Mouse (Mus musculus): Measurements from ENCODE around the gene Gcg.

Gcg gene

DNA sequence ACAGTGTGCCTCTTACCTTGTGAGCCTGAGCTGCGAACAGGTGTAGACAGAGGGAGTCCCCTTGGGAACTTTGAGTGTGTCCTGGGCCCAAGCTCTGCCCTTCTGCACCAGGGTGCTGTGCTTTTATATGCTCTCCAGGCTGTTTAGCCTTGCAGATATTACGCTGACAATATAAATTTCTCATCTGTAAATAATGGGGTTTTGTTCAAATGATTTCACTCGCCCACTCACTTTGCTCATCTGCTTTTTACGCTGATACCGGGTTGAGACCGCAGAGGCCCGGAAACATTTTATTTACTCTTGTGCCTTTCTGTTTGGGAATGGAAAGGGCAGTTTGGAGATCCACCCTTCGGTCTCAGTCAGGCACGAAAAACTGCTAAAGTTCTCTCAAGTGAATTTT, at the start of gene Gcg:
Gene Gcg (minus strand): TSS at position 101 of the 400 bp plus-strand sequence.
- DNase-seq (ENCODE audit: low spot score in 2 of 2) = no peak

GRCm38 (mm10) chr2:62531065-62531464, 47.6 kb upstream of the Gcg start:
- no peak for DNase-seq (ENCODE audit: low spot score in 2 of 2)

DNA sequence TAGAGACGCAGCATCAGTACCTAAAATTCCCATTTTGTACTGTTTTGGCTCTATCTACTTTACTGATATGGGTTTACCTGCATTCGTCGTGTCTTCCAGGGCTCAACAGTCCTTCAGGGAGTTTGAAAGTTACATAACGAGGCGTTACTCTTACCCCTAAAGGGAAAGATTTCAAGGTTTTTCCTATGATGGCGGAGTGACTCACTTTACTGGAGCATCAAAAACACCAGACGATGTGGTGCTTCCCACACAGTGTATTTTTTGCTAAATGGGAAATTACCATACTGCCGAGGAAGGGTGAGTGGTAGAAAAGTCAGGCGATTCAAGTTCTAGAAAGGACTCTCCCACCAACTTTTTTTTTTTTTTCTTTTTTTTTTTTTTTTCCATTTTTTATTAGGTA, 42.9 kb upstream of the Gcg start:
- DNase-seq (ENCODE audit: low spot score in 2 of 2) = no peak

DNA sequence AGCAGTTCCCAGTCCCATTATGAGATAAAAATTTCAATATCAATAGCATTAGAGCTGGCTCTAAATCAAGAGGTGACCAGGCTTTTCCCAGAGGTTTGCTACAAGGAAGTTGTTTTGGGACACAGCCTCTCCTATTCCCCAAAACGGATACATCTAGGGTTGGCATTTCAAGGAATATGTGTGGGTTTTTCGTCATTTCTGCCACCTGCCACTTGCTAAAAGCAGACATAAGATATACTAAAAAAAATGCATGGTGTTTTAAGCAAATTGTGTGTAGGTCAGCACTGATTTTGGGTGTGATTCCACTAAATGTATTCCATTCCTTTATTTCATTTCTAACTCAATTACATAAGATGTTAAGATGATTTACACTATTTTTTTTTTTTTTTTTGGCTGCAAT, 34.3 kb upstream of the Gcg start:
- peak; percentile 34 to 66 for DNase-seq (ENCODE audit: low spot score in 2 of 2)

DNA sequence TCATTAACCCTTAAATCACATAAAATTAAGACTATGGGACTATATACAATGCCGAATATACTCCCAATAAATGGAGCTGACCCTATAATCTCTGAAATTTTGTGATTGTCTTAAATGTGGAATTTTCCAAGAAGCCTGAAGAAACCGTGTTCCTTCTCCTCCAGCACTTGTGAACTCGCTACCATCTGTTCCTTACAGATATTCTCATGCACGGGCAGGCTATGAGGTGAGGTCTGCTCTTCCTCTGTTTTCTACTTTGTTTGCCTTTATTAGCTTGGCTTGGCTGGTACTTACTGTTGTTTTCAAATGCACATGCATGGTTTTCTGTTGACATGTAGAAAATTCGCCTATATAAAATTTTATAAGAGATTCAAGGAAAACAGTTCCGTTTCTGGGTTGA, 31.0 kb upstream of the Gcg start:
- DNase-seq (ENCODE audit: low spot score in 2 of 2) = no peak

DNA sequence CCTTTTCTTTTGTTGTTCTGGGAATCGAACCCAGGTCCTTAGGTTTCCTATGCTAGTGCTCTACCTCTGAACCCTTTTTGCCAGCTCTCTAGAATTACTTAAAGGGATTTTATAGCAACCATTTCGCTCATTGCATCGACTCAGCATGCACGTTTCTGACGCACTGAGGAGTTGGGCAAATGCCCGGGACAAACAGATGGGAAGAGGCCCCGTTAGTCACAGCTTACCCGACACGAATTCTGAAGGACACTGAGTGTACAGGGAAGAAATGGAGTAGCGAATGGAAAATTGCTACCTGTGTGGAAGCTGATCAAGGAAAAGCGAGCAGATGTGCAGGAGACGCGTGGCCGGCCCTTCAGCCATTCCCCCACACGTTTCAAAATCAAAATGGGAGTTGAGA, 30.0 kb upstream of the Gcg start:
- DNase-seq (ENCODE audit: low spot score in 2 of 2) = peak; percentile 84 to 85

DNA sequence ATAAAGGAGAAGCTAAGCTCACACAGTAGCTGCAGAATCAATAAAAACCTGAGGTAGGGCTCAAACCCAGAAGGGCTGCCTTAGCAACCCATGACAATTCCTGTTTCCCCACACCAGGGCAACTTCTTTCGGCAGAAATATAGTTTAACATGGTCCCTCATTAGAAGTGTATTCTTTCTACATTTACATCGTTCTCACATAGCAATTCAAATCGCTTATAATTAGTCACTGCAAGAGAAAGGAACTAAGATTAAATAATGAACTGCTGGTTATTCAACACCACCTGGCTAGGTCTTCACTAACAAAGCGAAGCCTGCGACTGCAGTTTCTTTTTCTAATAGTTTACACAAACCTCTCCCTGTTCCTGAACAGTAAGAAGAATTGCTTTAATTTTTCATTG, 23.7 kb upstream of the Gcg start:
- no peak for DNase-seq (ENCODE audit: low spot score in 2 of 2)

GRCm38 (mm10) chr2:62506441-62506840, 23.0 kb upstream of the Gcg start:
- DNase-seq (ENCODE audit: low spot score in 2 of 2) = no peak

DNA sequence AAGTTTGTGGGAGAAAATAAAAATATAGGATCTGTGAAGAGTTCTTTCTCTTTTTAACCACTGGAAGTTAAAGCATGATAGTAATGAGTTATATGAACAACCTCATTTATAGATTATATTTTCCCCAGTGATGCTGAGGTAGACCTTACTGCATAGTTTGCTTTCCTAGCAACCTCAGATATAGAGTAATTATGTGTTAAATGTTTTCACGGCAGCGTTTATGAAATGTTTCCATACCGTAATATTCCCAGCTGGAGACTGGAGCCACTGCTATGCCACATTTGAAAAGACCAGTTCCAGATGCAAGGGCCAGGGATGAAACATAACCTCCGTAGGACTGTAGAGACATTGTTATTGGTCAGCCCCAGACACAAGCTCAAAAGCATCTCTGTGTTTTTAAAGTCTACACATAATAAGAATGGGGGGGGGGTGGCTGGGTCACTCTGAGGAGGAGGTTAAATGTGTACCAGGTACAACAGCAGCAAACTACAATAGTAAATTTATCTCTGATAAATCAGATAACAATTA, 20.9 kb upstream of the Gcg start:
- no peak for DNase-seq (ENCODE audit: low spot score in 2 of 2)

- DNase-seq (ENCODE audit: low spot score in 2 of 2) = no peak
These were observed 19.9 kb upstream of the Gcg start for GRCm38 (mm10) chr2:62503326-62503725.

GRCm38 (mm10) chr2:62502516-62502915, 19.1 kb upstream of the Gcg start:
- no peak for DNase-seq (ENCODE audit: low spot score in 2 of 2)

DNA sequence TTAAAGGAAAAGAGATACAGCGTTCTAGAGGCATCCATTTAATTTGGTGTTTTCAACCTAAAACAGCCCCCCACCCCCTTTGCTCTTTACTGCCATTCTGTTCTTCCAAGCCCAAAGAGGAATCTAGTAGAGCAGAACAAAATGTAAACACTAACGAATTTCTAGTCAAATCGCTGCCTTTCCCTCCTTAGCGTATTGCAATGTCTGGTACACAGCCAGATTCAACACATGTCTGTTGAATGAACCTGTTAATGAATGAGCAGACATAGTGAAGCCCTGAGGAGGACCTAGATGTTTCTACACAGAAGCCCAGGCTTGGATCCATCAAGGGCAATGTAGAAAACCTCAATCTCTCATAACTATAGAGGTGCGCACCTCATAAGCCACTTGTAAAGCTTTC, 15.4 kb upstream of the Gcg start:
- no peak for DNase-seq (ENCODE audit: low spot score in 2 of 2)

DNA sequence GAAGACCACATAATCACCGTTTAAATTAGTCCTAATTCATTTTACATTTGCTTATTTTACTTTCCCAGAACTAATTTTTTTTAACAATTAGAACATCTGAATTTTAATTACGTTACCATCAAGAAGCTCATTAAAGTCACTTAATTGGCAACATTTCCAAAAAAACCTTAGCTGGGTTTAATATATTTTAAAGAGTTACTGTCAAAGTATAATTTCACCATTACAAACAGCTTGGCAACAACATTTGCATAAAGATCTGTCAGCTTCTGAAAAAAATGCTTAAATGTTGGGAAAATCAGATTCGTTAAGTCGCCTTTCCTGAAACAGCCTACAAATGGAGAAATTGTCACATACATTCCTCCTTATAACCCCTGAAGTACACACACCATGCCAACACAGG, 14.6 kb upstream of the Gcg start:
- DNase-seq (ENCODE audit: low spot score in 2 of 2) = no peak

- DNase-seq (ENCODE audit: low spot score in 2 of 2) = no peak
These were observed 14.0 kb upstream of the Gcg start for GRCm38 (mm10) chr2:62497333-62498002.

DNA sequence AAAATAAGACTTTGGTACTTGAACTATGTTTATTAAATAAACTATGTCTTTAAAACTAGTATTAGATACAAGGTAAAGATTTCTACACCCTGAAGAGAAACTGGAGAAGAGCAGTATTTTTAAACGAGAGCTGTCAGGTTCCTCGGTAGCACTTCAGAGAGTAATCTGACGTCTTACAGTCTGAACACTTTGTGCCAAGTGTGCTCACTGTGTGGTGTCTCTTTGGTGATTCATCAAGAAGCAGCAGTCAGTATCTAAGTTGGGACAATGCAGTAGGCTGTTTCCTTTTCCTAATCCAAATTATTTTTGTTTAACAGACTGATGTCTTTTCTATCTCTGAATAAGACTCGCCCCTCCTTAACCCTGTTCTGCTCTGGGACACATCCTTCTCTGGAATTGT, 12.0 kb upstream of the Gcg start:
- DNase-seq (ENCODE audit: low spot score in 2 of 2) = no peak

DNA sequence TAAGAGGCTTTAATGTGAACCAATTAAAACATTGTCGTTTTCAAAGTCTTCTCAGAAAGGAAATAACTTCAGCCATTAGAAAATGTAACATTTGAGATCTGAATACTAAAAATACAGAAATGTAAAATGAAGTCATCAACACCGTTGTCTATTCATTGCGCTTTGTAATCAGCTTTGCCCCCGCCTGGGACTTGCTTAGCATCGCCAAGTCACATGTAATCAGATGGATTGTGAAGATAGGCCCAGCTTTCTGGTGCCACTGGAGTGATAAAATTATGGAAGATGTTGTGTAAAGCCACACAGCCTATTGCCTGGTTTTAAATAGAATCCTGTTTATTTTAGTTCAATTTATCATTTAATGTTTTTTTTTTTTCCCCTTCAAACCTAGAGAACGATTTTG, 6.4 kb upstream of the Gcg start:
- DNase-seq (ENCODE audit: low spot score in 2 of 2) = no peak

- no peak for DNase-seq (ENCODE audit: low spot score in 2 of 2)
These were observed 1.5 kb upstream of the Gcg start for GRCm38 (mm10) chr2:62484906-62485305.

- DNase-seq (ENCODE audit: low spot score in 2 of 2) = no peak
These were observed 2.9 kb downstream of the Gcg start for GRCm38 (mm10) chr2:62480285-62481198.

GRCm38 (mm10) chr2:62469551-62469950, 13.9 kb downstream of the Gcg start:
- no peak for DNase-seq (ENCODE audit: low spot score in 2 of 2)

- no peak for DNase-seq (ENCODE audit: low spot score in 2 of 2)
These were observed 20.2 kb downstream of the Gcg start for GRCm38 (mm10) chr2:62463287-62463686.

GRCm38 (mm10) chr2:62462174-62462573, 21.3 kb downstream of the Gcg start:
- DNase-seq (ENCODE audit: low spot score in 2 of 2) = no peak

GRCm38 (mm10) chr2:62460815-62461450, 22.5 kb downstream of the Gcg start:
- DNase-seq (ENCODE audit: low spot score in 2 of 2) = no peak

Measured in right cerebral cortex, postnatal 10 days (tissue).